Mouse (Mus musculus) heart, adult 9 months (tissue): Measurements from ENCODE around the gene Ablim2.

Experiments
- DNase-seq, 2 experiments: peaks; one replicate each; pipeline ENCODE4 v3.0.0; 2022; ENCODE audit warnings: low spot score in 2 of 2

The Ablim2 gene

GRCm38 (mm10) chr5:35811639-35812295 is 54.1 kb downstream of the Ablim2 start:
- peak; percentile 56 to 77 for DNase-seq

DNA sequence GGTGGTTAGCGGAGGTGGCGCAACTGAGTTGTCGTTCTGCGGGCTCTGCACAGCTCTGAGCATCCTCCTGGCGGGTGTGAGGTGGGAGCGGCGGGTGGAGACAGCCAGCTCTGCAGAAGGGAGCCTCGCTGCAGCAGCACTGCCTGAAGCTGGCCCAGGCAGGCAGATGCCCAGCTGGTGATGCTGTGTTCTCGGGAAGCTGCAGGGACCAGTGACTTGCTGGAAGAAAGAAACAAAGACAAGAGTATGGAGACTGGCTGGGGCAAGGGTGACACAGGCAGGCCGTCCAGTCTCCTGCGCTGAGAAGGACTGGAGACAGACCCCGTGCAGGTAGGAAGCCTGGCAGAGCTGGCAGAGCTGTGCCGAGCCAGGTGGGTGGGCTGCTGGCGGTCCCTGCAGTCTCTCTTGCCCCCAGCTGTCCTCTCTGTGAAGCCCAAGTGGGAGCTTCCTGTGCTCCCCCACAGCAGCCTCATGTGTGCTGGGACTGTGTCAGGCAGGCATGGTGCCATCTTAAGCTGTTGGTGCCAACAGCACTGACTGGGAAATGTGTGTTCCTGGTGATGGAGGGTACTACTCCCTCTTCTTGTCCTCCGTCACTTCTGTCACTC is 56.8 kb downstream of the Ablim2 start:
- no peak for DNase-seq

DNA sequence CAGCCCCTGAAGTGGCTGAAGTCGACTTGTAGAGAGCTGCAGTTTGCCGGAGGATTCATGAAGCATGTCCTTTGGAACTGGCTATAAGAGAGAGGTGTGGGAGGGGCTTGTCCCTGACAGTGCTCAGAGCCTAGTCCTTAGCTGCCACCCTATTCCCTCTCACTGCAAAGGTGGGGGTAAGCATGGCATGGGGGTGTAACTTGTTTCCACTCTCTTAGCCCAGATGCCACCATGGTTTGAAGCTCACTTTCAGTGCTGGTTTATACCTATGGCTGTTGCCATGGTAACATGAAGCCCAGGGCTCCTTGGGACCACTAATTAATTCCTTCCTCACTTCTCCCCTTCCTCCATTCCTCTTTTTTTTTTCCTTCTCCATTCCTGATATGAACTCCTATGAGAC is 57.4 kb downstream of the Ablim2 start:
- no peak for DNase-seq

GRCm38 (mm10) chr5:35817266-35817665 is 59.6 kb downstream of the Ablim2 start:
- DNase-seq: no peak

DNA sequence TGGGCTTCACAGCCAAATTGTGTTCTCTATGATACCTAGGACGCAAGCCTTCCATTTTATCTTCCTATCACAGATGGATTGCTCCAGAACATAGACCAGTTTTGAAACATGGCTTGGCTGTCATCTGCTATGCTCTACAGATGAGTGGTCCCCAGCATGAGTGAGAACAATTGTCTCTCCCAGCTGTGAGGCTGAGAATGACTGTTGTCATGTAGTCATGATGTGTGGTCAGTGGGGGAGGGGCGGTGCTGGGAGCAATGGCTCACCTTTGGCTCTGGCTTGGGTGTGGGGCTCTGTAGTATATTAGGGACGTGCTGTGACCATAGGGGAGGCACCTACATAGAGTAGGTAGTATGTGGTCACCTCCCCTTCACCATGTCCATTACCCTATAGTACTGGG is 60.2 kb downstream of the Ablim2 start:
- no peak for DNase-seq

GRCm38 (mm10) chr5:35822721-35823120 is 65.0 kb downstream of the Ablim2 start:
- DNase-seq: no peak

GRCm38 (mm10) chr5:35826465-35826864 is 68.8 kb downstream of the Ablim2 start:
- no peak for DNase-seq

DNA sequence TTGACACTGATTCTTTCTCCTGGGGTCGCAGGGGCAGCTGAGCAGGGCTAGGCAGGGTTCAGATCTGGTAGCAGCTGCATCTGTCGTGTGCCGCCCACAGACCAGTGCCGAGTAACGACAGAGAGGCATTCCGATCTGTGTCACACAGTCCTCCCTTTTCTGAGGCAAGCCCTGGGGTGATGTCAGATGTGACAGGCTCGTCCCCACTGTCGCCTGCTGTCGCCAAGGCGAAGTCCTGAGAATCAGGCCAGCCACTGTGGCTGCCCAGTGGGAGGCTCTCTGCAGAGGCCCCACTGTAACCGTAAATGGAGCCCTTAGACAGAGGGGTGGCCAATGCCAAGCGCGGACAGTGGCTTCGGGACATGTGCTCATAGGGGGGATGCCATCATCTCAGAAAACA is 69.4 kb downstream of the Ablim2 start:
- no peak for DNase-seq

GRCm38 (mm10) chr5:35827856-35828255 is 70.2 kb downstream of the Ablim2 start:
- DNase-seq: no peak

DNA sequence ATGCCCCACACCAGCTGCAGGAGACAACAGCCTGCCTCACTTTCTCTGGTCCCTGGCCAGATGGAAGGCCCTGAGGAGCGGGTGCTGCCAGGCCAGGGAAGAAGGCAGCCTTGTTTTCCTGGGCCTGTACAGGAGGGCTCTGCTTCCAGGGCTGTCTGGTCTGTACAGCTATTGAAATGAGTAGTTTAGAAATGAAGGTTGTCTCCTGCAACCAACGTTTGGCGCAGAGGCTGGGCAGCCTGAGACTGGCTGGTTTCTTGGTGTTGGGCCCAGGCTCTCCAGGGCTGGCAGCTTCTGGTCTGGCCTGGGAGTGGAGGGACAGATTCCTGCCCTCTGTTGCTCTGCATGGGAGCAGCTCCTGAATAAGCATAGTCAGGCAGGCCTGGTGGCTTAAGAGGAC is 72.4 kb downstream of the Ablim2 start:
- peak; percentile 15 to 19 for DNase-seq

GRCm38 (mm10) chr5:35833881-35834280 is 76.2 kb downstream of the Ablim2 start:
- DNase-seq: no peak

DNA sequence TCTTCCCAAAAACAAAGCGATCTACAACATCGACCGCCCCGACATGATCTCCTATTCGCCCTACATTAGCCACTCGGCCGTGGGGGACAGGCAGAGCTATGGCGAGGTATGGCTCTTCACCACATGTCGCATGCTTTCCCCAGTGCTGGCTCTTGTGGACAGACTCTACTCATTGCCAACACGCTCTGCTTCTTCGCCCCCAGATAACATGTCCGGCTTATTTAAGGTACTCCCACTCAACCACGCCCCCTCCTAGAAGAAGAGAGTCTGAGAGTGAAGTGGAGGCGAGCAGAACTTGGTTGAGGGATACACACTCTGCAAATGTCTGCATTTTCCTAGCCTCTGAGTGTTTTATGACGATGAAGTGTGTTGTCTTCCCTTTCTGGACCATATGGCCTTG is 79.3 kb downstream of the Ablim2 start:
- no peak for DNase-seq

DNA sequence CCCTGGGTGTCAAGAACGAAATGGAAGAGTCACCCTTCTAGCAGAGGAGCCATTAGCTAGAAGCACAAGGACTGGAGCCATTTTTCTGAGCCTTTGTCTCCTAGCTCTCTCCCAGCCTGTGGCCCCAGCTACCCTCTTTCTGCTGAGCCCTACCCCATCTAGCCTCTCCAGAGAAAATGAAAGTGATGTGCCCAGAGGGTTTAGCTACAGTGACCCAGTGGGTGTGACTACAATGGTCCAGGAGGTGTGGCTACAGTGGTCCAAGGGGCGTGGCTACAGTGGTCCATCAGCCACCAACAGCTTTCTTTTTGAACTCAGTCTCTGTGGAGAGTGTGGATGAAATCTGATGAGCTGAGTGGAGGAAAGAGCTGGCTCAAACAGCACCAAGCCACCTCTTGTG is 81.6 kb downstream of the Ablim2 start:
- DNase-seq: no peak

DNA sequence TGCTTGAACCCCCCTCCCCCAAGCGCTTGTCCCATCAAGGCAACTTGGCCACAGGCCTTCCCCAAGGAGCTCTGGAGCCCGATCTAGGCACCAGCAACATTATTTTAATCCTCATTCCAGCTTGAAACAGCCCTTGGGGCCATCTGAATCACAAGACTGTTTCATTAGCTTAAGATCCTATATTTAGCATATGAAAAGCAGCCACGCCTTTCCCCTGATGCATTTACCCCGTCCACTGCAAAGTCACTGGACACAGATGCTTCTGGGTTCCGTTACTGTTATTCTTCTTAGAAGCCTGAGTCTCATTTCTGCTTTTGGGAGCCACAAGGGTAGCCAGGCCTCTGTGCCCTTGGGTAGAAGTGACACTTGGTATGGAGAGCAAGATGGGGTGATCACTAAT is 93.8 kb downstream of the Ablim2 start:
- DNase-seq: no peak

- no peak for DNase-seq
Observed at GRCm38 (mm10) chr5:35853463-35853862, 95.8 kb downstream of the Ablim2 start.

- peak; percentile 9 to 21 for DNase-seq
Observed at GRCm38 (mm10) chr5:35856245-35856644, 98.6 kb downstream of the Ablim2 start.

GRCm38 (mm10) chr5:35858069-35858468 is 100.4 kb downstream of the Ablim2 start:
- DNase-seq: peak in 1 of 2 experiments; percentile 22

GRCm38 (mm10) chr5:35861456-35861855 is 103.8 kb downstream of the Ablim2 start:
- DNase-seq: no peak

- no peak for DNase-seq
Observed at GRCm38 (mm10) chr5:35869973-35870372, 112.3 kb downstream of the Ablim2 start.

DNA sequence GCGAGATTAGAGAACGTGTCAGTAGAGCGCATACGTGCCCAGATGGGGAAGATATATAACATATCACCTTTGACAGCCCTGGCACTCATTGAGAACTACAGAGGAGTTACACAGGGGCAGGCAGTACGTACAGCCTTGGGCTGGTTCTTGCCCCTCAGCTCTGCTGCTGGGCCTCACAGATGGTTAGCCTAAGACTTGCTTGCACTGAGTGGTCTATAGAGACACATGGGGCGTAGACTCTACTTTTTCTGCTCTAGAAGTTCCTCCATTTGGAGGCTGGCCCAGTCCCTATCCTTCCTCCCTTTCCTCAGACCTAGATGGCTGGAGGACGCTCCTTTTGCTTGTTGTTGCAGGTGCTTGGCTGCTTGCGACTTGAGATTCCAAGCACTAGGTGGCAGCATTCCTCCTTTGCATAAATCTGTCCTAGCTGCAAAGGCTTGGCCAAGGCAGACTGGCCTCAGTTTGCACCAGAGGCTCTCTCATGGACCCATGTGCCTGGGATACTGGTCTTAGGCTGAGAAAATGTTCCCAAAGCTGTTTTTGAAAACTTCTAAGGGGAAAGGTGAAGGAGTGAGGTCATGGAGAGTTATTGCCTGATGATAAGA is 112.8 kb downstream of the Ablim2 start:
- peak; percentile 36 to 66 for DNase-seq

DNA sequence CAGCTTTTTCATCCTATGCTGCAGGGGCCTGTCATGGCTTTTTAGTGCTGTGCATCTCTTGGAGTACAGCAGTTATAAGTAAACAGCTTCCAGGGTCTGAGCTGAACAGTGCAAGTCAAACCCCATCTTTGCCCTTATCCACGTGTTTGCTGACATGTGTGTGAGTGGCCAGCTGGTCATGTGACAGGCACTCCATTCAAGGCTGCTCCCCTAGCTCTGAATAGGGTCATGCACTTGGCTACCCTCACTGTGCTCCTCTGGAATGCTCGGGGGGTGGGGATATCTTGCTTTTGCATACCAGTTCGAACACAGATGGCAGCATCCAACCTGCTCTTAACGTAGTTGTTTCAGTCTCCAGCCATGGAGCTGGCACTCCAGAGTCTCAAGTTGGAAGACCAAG is 115.7 kb downstream of the Ablim2 start:
- DNase-seq: no peak

- DNase-seq: no peak
Observed at GRCm38 (mm10) chr5:35876236-35876635, 118.6 kb downstream of the Ablim2 start.

DNA sequence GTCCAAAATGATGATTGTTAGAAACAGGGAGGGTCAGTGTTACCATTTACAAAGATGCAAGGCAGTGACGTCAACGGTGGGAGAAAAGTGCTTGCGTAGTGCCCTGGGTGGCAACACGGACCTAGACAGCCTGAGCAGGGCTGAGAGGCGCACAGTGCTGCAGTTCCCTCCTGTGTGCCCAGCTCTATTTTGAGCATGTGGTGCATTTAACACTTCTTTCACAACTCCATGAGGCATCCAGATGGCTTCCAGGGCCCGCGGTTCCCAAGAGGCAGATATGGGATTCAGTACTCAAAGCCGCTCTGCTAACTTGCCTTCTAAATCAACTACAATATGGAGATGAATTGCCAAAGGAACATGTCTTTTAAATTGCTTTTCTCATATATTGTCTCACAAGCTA is 121.5 kb downstream of the Ablim2 start:
- DNase-seq: no peak
